Mouse (Mus musculus): ENCODE measurements around the gene Ctnna3.

DNA sequence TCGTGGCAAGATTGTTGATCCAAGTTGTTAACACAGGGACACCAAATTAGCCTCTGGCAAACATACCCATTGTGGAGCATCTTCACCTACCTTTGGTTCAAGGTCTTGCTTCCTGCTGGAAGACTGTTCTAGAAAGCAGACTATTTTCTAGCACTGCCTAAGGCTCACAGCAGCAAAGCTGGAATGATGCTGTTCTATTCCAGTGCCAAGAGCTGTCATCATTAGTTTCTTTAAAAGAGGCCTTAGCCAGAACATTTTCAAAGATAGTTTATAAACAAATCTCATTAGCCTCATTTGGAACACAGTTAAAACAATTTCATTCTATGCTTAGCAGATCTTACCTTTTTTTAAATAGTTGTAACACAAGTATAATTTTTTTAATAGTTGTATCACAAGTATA, 376.4 kb downstream of the Ctnna3 start:
- TF ChIP-seq POLR2A (IDR thresholded peaks at IDR 0.05; ENCODE audit: control insufficient read depth in 1 of 2, insufficient read depth in 1 of 2, low read depth in 1 of 2, low read length in 2 of 2, poor library complexity in 1 of 2) (no peak), CTCF (IDR thresholded peaks at IDR 0.05 in 2 of 3, conservative IDR thresholded peaks at IDR 0.05 in 1 of 3; ENCODE audit: control insufficient read depth in 1 of 3, insufficient read depth in 1 of 3, low read depth in 2 of 3, low read length in 3 of 3, poor library complexity in 1 of 3, severe bottlenecking in 1 of 3) (no peak), SMC3 (IDR thresholded peaks at IDR 0.05; ENCODE audit: low read depth, low read length) (no peak), USF1 (IDR thresholded peaks at IDR 0.05; ENCODE audit: low read depth, low read length) (no peak), MAX (IDR thresholded peaks at IDR 0.05; ENCODE audit: low read length) (no peak)
